ENCODE assay signal across 20 mouse cellular contexts in the genomic region with DNA sequence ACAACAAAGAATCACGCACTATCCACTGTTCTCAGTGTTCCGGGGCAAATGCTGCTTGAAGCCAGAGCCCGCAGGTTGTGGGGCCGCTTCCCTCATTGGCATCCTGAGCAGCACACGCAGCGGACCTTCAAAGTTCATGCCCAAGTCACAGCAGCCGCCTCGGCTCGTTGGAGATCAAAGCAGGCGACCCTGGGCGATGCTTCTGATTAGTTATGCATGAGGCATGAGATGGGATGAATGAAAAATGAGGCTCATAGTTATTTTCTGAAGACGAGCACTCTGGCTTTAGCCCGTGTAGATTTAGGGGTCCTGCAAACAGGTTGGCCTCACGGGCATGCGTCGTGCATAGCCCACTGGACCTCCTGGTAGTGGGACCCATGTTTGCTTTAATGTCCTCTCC.
DNase-seq lines count a peak whose midpoint lies in the region; ATAC-seq and TF ChIP-seq lines count a peak whose summit lies in the region.
"Had no signal": no experiment of that assay in that cellular context is flagged by ENCODE, and none has a peak within 500 bp of the region (broad histone marks: within the 10 kb centered on the region; RNA-seq: fewer than 3 reads in every experiment).

No protein-coding gene starts in this region.

- H3K9me3 ChIP-seq in kidney, embryonic 16.5 days (ENCODE audit: low read length), result no peaks in the 10 kb centered on the region
- H3K9me3 ChIP-seq in midbrain, embryonic 13.5 days, result no peaks in the 10 kb centered on the region
- H3K9me3 ChIP-seq in midbrain, postnatal 0 days (ENCODE audit: low read length), result no peaks in the 10 kb centered on the region
- H3K9me3 ChIP-seq in kidney, embryonic 15.5 days (replicated peaks), result no peaks in the 10 kb centered on the region
- H3K9me3 ChIP-seq: hindbrain, embryonic 10.5 days had no signal

- intact Hi-C loops in gastrocnemius, adult 2 months (cut with DNase I), result no loop called here

- DNase-seq in kidney, postnatal 14 days, result peak; percentile 19
- DNase-seq in midbrain, postnatal 0 days (ENCODE audit: low spot score), result no peak
- DNase-seq in gastrocnemius, adult 2 months, result no peak
- DNase-seq in lung, postnatal 36 days, result no peak
- DNase-seq: adrenal gland, adult 2 months; adrenal gland, postnatal 36 days; cerebellum, adult 11 months; cerebellum, adult 8-10 months; cerebellum, postnatal 14 days; gastrocnemius, postnatal 10 days; heart, adult 2 months had no signal

- 47% methylated on average over 16 of the region's 16 CpGs for WGBS in kidney, embryonic 16.5 days
- 38% methylated on average over 16 of the region's 16 CpGs for WGBS in midbrain, embryonic 13.5 days
- 15% methylated on average over 16 of the region's 16 CpGs for WGBS in midbrain, postnatal 0 days
- WGBS in kidney, embryonic 15.5 days, result 58% methylated on average over 16 of the region's 16 CpGs

- no peak for TF ChIP-seq CTCF in midbrain, postnatal 0 days (IDR thresholded peaks at IDR 0.05)
- TF ChIP-seq CTCF in gastrocnemius, adult 2 months (IDR thresholded peaks at IDR 0.05), result no peak

- no peak overlapping the region for H3K4me3 ChIP-seq in kidney, embryonic 16.5 days (ENCODE audit: low read length)
- no peak overlapping the region for H3K4me3 ChIP-seq in midbrain, embryonic 13.5 days (replicated peaks)
- H3K4me3 ChIP-seq in midbrain, postnatal 0 days (ENCODE audit: low read depth, low read length), result no peak overlapping the region
- no peak overlapping the region for H3K4me3 ChIP-seq in gastrocnemius, adult 2 months
- H3K4me3 ChIP-seq in kidney, embryonic 15.5 days (replicated peaks), result no peak overlapping the region
- H3K4me3 ChIP-seq: embryonic facial prominence, embryonic 10.5 days; heart, adult 2 months; heart, embryonic 12.5 days; hindbrain, embryonic 10.5 days had no signal

- H3K9ac ChIP-seq in kidney, embryonic 16.5 days (replicated peaks; ENCODE audit: low read length), result no peak overlapping the region
- no peak overlapping the region for H3K9ac ChIP-seq in midbrain, embryonic 13.5 days (replicated peaks)
- H3K9ac ChIP-seq in midbrain, postnatal 0 days (replicated peaks; ENCODE audit: low read length, poor library complexity, severe bottlenecking), result no peak overlapping the region
- H3K9ac ChIP-seq in kidney, embryonic 15.5 days, result no peak overlapping the region
- H3K9ac ChIP-seq: heart, embryonic 12.5 days; hindbrain, embryonic 14.5 days had no signal

- no peak for ATAC-seq in kidney, embryonic 16.5 days (ENCODE audit: low FRiP score, low TSS enrichment)
- ATAC-seq in midbrain, embryonic 13.5 days, result peak; percentile 34; the same call in 1 of the 2 replicates
- 0 out of 2 replicates have a peak, but pooled peaks have one; percentile 13 for ATAC-seq in midbrain, postnatal 0 days (ENCODE audit: low FRiP score)
- no peak for ATAC-seq in kidney, embryonic 15.5 days (replicated peaks; ENCODE audit: low FRiP score)
- ATAC-seq: forebrain, embryonic 14.5 days; Patski had no signal

- no peak overlapping the region for H3K27ac ChIP-seq in kidney, embryonic 16.5 days (ENCODE audit: low read length)
- H3K27ac ChIP-seq in midbrain, embryonic 13.5 days, result peak overlapping the region; percentile 39; the same call in 1 of the 2 replicates
- H3K27ac ChIP-seq in midbrain, postnatal 0 days (ENCODE audit: low read depth, low read length), result no peak overlapping the region
- no peak overlapping the region for H3K27ac ChIP-seq in gastrocnemius, adult 2 months
- H3K27ac ChIP-seq in kidney, embryonic 15.5 days, result no peak overlapping the region
- H3K27ac ChIP-seq: heart, adult 2 months; hindbrain, embryonic 14.5 days had no signal

- H3K36me3 ChIP-seq in kidney, embryonic 16.5 days (ENCODE audit: insufficient read depth, low read length), result no peaks in the 10 kb centered on the region
- no peaks in the 10 kb centered on the region for H3K36me3 ChIP-seq in midbrain, embryonic 13.5 days
- no peaks in the 10 kb centered on the region for H3K36me3 ChIP-seq in midbrain, postnatal 0 days (ENCODE audit: insufficient read depth, low read length)
- no peaks in the 10 kb centered on the region for H3K36me3 ChIP-seq in kidney, embryonic 15.5 days
- H3K36me3 ChIP-seq: embryonic facial prominence, embryonic 10.5 days; heart, embryonic 12.5 days; hindbrain, embryonic 10.5 days had no signal

- 0 out of 2 replicates have a peak, but pooled peaks cover 5% of the 10 kb centered on the region for H3K27me3 ChIP-seq in kidney, embryonic 16.5 days (ENCODE audit: insufficient read depth, low read length)
- peaks cover 14% of the 10 kb centered on the region for H3K27me3 ChIP-seq in midbrain, embryonic 13.5 days
- no peaks in the 10 kb centered on the region; the same call in 1 of the 2 replicates for H3K27me3 ChIP-seq in midbrain, postnatal 0 days (ENCODE audit: insufficient read depth, low read length)
- peaks cover 26% of the 10 kb centered on the region for H3K27me3 ChIP-seq in kidney, embryonic 15.5 days
- H3K27me3 ChIP-seq: heart, embryonic 12.5 days; Patski had no signal

- no peak overlapping the region for H3K4me2 ChIP-seq in kidney, embryonic 16.5 days (replicated peaks; ENCODE audit: low read depth, low read length)
- no peak overlapping the region for H3K4me2 ChIP-seq in midbrain, embryonic 13.5 days (replicated peaks)
- H3K4me2 ChIP-seq in midbrain, postnatal 0 days (ENCODE audit: low read depth, low read length, poor library complexity, severe bottlenecking), result no peak overlapping the region
- no peak overlapping the region for H3K4me2 ChIP-seq in kidney, embryonic 15.5 days
- H3K4me2 ChIP-seq: heart, embryonic 12.5 days; hindbrain, embryonic 14.5 days had no signal

- H3K4me1 ChIP-seq in kidney, embryonic 16.5 days (ENCODE audit: insufficient read depth, low read length), result peaks cover 34% of the 10 kb centered on the region
- H3K4me1 ChIP-seq in midbrain, embryonic 13.5 days (replicated peaks), result peaks cover 55% of the 10 kb centered on the region
- peaks cover 10% of the 10 kb centered on the region for H3K4me1 ChIP-seq in midbrain, postnatal 0 days (ENCODE audit: insufficient read depth, low read length)
- H3K4me1 ChIP-seq in kidney, embryonic 15.5 days, result peaks cover 62% of the 10 kb centered on the region

Comparison
In these comparisons a context has a peak if more than half of its experiments do, and no peak if none do; other contexts are left out.
1. ATAC-seq: peak in midbrain, embryonic 13.5 days (single experiment) and midbrain, postnatal 0 days (single experiment); none in kidney, embryonic 16.5 days (single experiment) and kidney, embryonic 15.5 days (single experiment).